Mouse (Mus musculus) cerebellum, adult 2 months (tissue): ENCODE measurements around the gene Srgap3.

Experiments used
- CTCF ChIP-seq: fragments of 200-500 bp; IDR thresholded peaks from 2 replicates; pipeline ENCODE4 v1.5.1; 2011; ENCODE audit warnings: low read depth, mild to moderate bottlenecking, control low read depth, low read length, moderate library complexity, borderline replicate concordance; ENCODE audit not compliant: insufficient read depth
- POLR2A ChIP-seq: fragments of 200-500 bp; IDR thresholded peaks from 2 replicates; pipeline ENCODE4 v1.6.1; 2011; ENCODE audit warnings: low read length, control low read depth, borderline replicate concordance; ENCODE audit not compliant: insufficient read depth

- TF ChIP-seq CTCF (no peak), POLR2A (no peak)
Observed at GRCm38 (mm10) chr6:112694492-112694891, 252.6 kb downstream of the Srgap3 start.
